In genomic region chr11:96193521-96194400, GRCm38 (mm10) we compare ENCODE assay signal across 9 mouse cellular contexts. TPM values are rescaled to one million over a fixed set of nuclear protein-coding genes. Genes with fewer than 3 reads are reported as not detected.
DNase-seq lines count a peak whose midpoint lies in the region; ATAC-seq and TF ChIP-seq lines count a peak whose summit lies in the region.
"Had no signal": no experiment of that assay in that cellular context is flagged by ENCODE, and none has a peak within 500 bp of the region (broad histone marks: within the 10 kb centered on the region; RNA-seq: fewer than 3 reads in every experiment).

TSS of gene Hoxb13 (plus strand) at chr11:96194316.

- H3K36me3 ChIP-seq in forebrain, embryonic 13.5 days (ENCODE audit: poor library complexity, severe bottlenecking): no peaks in the 10 kb centered on the region
- no peaks in the 10 kb centered on the region for H3K36me3 ChIP-seq in midbrain, embryonic 16.5 days (ENCODE audit: control insufficient read depth, insufficient read depth, low read length)
- H3K36me3 ChIP-seq: liver, embryonic 13.5 days had no signal

- DNase-seq in kidney, postnatal 14 days: peak; percentile 26
- no peak for DNase-seq in kidney, adult 18-20 months
- DNase-seq in adrenal gland, postnatal 10 days: peak; percentile 28
- DNase-seq in gastrocnemius, postnatal 10 days: no peak
- DNase-seq in ovary, adult 18-20 months (ENCODE audit: low spot score): no peak
- no peak for DNase-seq in cerebellum, adult 2 months
- DNase-seq: liver, embryonic 13.5 days had no signal

- H3K27ac ChIP-seq in forebrain, embryonic 13.5 days: no peak within 1 kb of the TSS
- H3K27ac ChIP-seq in midbrain, embryonic 16.5 days (ENCODE audit: low read length): no peak within 1 kb of the TSS
- H3K27ac ChIP-seq in cerebellum, adult 2 months (ENCODE audit: insufficient read depth, low read length): no peak within 1 kb of the TSS
- H3K27ac ChIP-seq: liver, embryonic 13.5 days had no signal

- no peaks in the 10 kb centered on the region for H3K9me3 ChIP-seq in forebrain, embryonic 13.5 days (replicated peaks)
- H3K9me3 ChIP-seq in midbrain, embryonic 16.5 days (replicated peaks; ENCODE audit: control insufficient read depth, low read length, poor library complexity, severe bottlenecking): no peaks in the 10 kb centered on the region
- H3K9me3 ChIP-seq: liver, embryonic 13.5 days had no signal

- TF ChIP-seq CTCF in cerebellum, adult 2 months (IDR thresholded peaks at IDR 0.05; ENCODE audit: borderline replicate concordance, insufficient read depth, low read depth, low read length): no peak

- no peak for TF ChIP-seq POLR2A in cerebellum, adult 2 months (IDR thresholded peaks at IDR 0.05; ENCODE audit: borderline replicate concordance, insufficient read depth, low read length)

- ATAC-seq in forebrain, embryonic 13.5 days: 0 out of 2 replicates have a peak, but pooled peaks have one; percentile 36
- no peak for ATAC-seq in midbrain, embryonic 16.5 days

- under 1% methylated on average over 35 of the region's 35 CpGs for WGBS in forebrain, embryonic 13.5 days
- WGBS in midbrain, embryonic 16.5 days: under 1% methylated on average over 35 of the region's 35 CpGs
- 1% methylated on average over 35 of the region's 35 CpGs for WGBS in cerebellum, adult 2 months

- peak within 1 kb of the TSS; percentile 34 for H3K4me2 ChIP-seq in forebrain, embryonic 13.5 days
- H3K4me2 ChIP-seq in midbrain, embryonic 16.5 days (ENCODE audit: low read length): peak within 1 kb of the TSS; percentile 33
- H3K4me2 ChIP-seq: liver, embryonic 13.5 days had no signal

- peaks cover 100% of the 10 kb centered on the region for H3K27me3 ChIP-seq in forebrain, embryonic 13.5 days
- peaks cover 96% of the 10 kb centered on the region for H3K27me3 ChIP-seq in midbrain, embryonic 16.5 days (ENCODE audit: control insufficient read depth, insufficient read depth, low read depth, low read length)
- peaks cover 18% of the 10 kb centered on the region; the same call in 1 of the 2 replicates for H3K27me3 ChIP-seq in cerebellum, adult 2 months (ENCODE audit: control insufficient read depth, insufficient read depth, low read length)

- H3K4me3 ChIP-seq in forebrain, embryonic 13.5 days: 0 out of 2 replicates have a peak within 1 kb of the TSS, but pooled peaks have one; percentile 2
- peak within 1 kb of the TSS; percentile 13; the same call in 1 of the 2 replicates for H3K4me3 ChIP-seq in midbrain, embryonic 16.5 days (ENCODE audit: low read depth, low read length)
- no peak within 1 kb of the TSS for H3K4me3 ChIP-seq in cerebellum, adult 2 months (replicated peaks; ENCODE audit: insufficient read depth, low read depth, low read length)
- H3K4me3 ChIP-seq: liver, embryonic 13.5 days had no signal

- 0 out of 2 replicates have a peak, but pooled peaks cover 4% of the 10 kb centered on the region for H3K4me1 ChIP-seq in forebrain, embryonic 13.5 days
- H3K4me1 ChIP-seq in midbrain, embryonic 16.5 days (ENCODE audit: control insufficient read depth, insufficient read depth, low read length): 0 out of 2 replicates have a peak, but pooled peaks cover 3% of the 10 kb centered on the region
- no peaks in the 10 kb centered on the region for H3K4me1 ChIP-seq in cerebellum, adult 2 months (ENCODE audit: control insufficient read depth, insufficient read depth, low read length)
- H3K4me1 ChIP-seq: liver, embryonic 13.5 days had no signal

- no peak within 1 kb of the TSS for H3K9ac ChIP-seq in forebrain, embryonic 13.5 days
- no peak within 1 kb of the TSS for H3K9ac ChIP-seq in midbrain, embryonic 16.5 days (ENCODE audit: low read depth, low read length)
- H3K9ac ChIP-seq: liver, embryonic 13.5 days had no signal

RNA-seq across cellular contexts. Expression of gene Hoxb13, which starts in this region (rescaled TPM):
- total RNA-seq in adrenal gland, postnatal 10 days (2021): under 1 TPM in 1 of 2 experiments, not detected in 1; 0.12 TPM
- not detected in 2 replicates for polyA plus RNA-seq in forebrain, embryonic 13.5 days (2015; fragmentation: Nextera tagmentation; extraction: Ambion mirVana)
- polyA plus RNA-seq in midbrain, embryonic 16.5 days (2015; fragmentation: Nextera tagmentation; extraction: Ambion mirVana): not detected in 2 replicates
- total RNA-seq in gastrocnemius, postnatal 10 days (2021): not detected
- polyA plus RNA-seq in cerebellum, adult 2 months (2012; rRNA removed): not detected in 2 replicates
- polyA plus RNA-seq: liver, embryonic 13.5 days had no signal

Comparison
In these comparisons a context has a peak if more than half of its experiments do, and no peak if none do; other contexts are left out.
1. Peak in DNase-seq in adrenal gland, postnatal 10 days; RNA of the gene not detected or under 1 TPM.
2. Peak in ATAC-seq, H3K4me3 ChIP-seq and H3K4me2 ChIP-seq in forebrain, embryonic 13.5 days; RNA of the gene not detected or under 1 TPM.